Mouse (Mus musculus): ENCODE results near the gene Gapvd1.

- TF ChIP-seq CTCF (IDR thresholded peaks at IDR 0.05; ENCODE audit: control insufficient read depth, insufficient read depth, insufficient replicate concordance, low read depth, low read length) = no peak
- TF ChIP-seq POLR2A (IDR thresholded peaks at IDR 0.05; ENCODE audit: control insufficient read depth, low read depth, low read length) = no peak
Measured at GRCm38 (mm10) chr2:34757341-34757740, 2.3 kb upstream of the Gapvd1 start.
